Mouse (Mus musculus): ENCODE data around the gene Tmem174.

Gene Tmem174

GRCm38 (mm10) chr13:98633641-98634484 lies 3.3 kb downstream of the Tmem174 start:
- peak in 1 of 2 experiments; percentile 20 for DNase-seq (ENCODE audit: inconsistent age in 2 of 2, low spot score in 1 of 2)

GRCm38 (mm10) chr13:98632306-98632942 lies 4.8 kb downstream of the Tmem174 start:
- DNase-seq (ENCODE audit: inconsistent age in 2 of 2, low spot score in 1 of 2), result peak; percentile 10 to 24

GRCm38 (mm10) chr13:98631105-98631838 lies 5.9 kb downstream of the Tmem174 start:
- no peak for DNase-seq (ENCODE audit: inconsistent age in 2 of 2, low spot score in 1 of 2)

GRCm38 (mm10) chr13:98626736-98627135 lies 10.5 kb downstream of the Tmem174 start:
- DNase-seq (ENCODE audit: inconsistent age in 2 of 2, low spot score in 1 of 2), result peak in 1 of 2 experiments; percentile 27

- no peak for DNase-seq (ENCODE audit: inconsistent age in 2 of 2, low spot score in 1 of 2)
These were observed 12.7 kb downstream of the Tmem174 start for GRCm38 (mm10) chr13:98624506-98624905.

- no peak for DNase-seq (ENCODE audit: inconsistent age in 2 of 2, low spot score in 1 of 2)
These were observed 14.2 kb downstream of the Tmem174 start for GRCm38 (mm10) chr13:98622881-98623549.

- no peak for DNase-seq (ENCODE audit: inconsistent age in 2 of 2, low spot score in 1 of 2)
These were observed 19.7 kb downstream of the Tmem174 start for GRCm38 (mm10) chr13:98617429-98618067.

GRCm38 (mm10) chr13:98607885-98608477 lies 29.2 kb downstream of the Tmem174 start:
- DNase-seq (ENCODE audit: inconsistent age in 2 of 2, low spot score in 1 of 2), result no peak

- DNase-seq (ENCODE audit: inconsistent age in 2 of 2, low spot score in 1 of 2), result no peak
These were observed 33.4 kb downstream of the Tmem174 start for GRCm38 (mm10) chr13:98603799-98604198.

GRCm38 (mm10) chr13:98596746-98597145 lies 40.5 kb downstream of the Tmem174 start:
- DNase-seq (ENCODE audit: inconsistent age in 2 of 2, low spot score in 1 of 2), result peak in 1 of 2 experiments; percentile 38

- DNase-seq (ENCODE audit: inconsistent age in 2 of 2, low spot score in 1 of 2), result no peak
These were observed 42.5 kb downstream of the Tmem174 start for GRCm38 (mm10) chr13:98594726-98595141.

- no peak for DNase-seq (ENCODE audit: inconsistent age in 2 of 2, low spot score in 1 of 2)
These were observed 43.2 kb downstream of the Tmem174 start for GRCm38 (mm10) chr13:98593938-98594539.

GRCm38 (mm10) chr13:98591406-98591805 lies 45.8 kb downstream of the Tmem174 start:
- no peak for DNase-seq (ENCODE audit: inconsistent age in 2 of 2, low spot score in 1 of 2)

GRCm38 (mm10) chr13:98590693-98591389 lies 46.4 kb downstream of the Tmem174 start:
- no peak for DNase-seq (ENCODE audit: inconsistent age in 2 of 2, low spot score in 1 of 2)

GRCm38 (mm10) chr13:98589572-98589971 lies 47.6 kb downstream of the Tmem174 start:
- DNase-seq (ENCODE audit: inconsistent age in 2 of 2, low spot score in 1 of 2), result no peak

- DNase-seq (ENCODE audit: inconsistent age in 2 of 2, low spot score in 1 of 2), result peak; percentile 75 to 89
These were observed 48.2 kb downstream of the Tmem174 start for GRCm38 (mm10) chr13:98588951-98589501.

GRCm38 (mm10) chr13:98588480-98588879 lies 48.7 kb downstream of the Tmem174 start:
- DNase-seq (ENCODE audit: inconsistent age in 2 of 2, low spot score in 1 of 2), result no peak

GRCm38 (mm10) chr13:98587639-98588038 lies 49.6 kb downstream of the Tmem174 start:
- DNase-seq (ENCODE audit: inconsistent age in 2 of 2, low spot score in 1 of 2), result no peak
